Mouse (Mus musculus) midbrain, embryonic 16.5 days (tissue): ENCODE data around the gene Vwa8. TPM values are rescaled to one million over a fixed set of nuclear protein-coding genes. Genes with fewer than 3 reads are reported as not detected.

Experiments
- ATAC-seq: fragments of 200-750 bp; cut with Nextera tagmentation; 2 replicates; pipeline ENCODE4 v1.8.0; 2017; ENCODE audit warnings: moderate TSS enrichment
- H3K27ac ChIP-seq: fragments of 300-500 bp; sonication (generic); 2 replicates; pipeline ENCODE4 v1.5.1; 2014; ENCODE audit warnings: mild to moderate bottlenecking, low read length, mixed read lengths
- H3K27me3 ChIP-seq: fragments of 300-500 bp; sonication (generic); 2 replicates; pipeline ENCODE4 v1.6.1; 2014; ENCODE audit warnings: low read depth, low read length, mixed read lengths; ENCODE audit not compliant: control insufficient read depth, insufficient read depth
- H3K36me3 ChIP-seq: fragments of 300-500 bp; sonication (generic); 2 replicates; pipeline ENCODE4 v1.6.1; 2014; ENCODE audit warnings: mild to moderate bottlenecking, low read length, moderate library complexity, mixed read lengths; ENCODE audit not compliant: control insufficient read depth, insufficient read depth
- H3K4me1 ChIP-seq: fragments of 300-500 bp; sonication (generic); 2 replicates; pipeline ENCODE4 v1.6.1; 2014; ENCODE audit warnings: mild to moderate bottlenecking, low read length, mixed read lengths; ENCODE audit not compliant: control insufficient read depth, insufficient read depth
- H3K4me2 ChIP-seq: fragments of 300-500 bp; sonication (generic); 2 replicates; pipeline ENCODE4 v1.6.1; 2014; ENCODE audit warnings: mild to moderate bottlenecking, low read length, mixed read lengths
- H3K4me3 ChIP-seq: fragments of 300-500 bp; sonication (generic); 2 replicates; pipeline ENCODE4 v1.5.1; 2014; ENCODE audit warnings: low read depth, mild to moderate bottlenecking, low read length, moderate library complexity, mixed read lengths
- H3K9ac ChIP-seq: fragments of 300-500 bp; sonication (generic); 2 replicates; pipeline ENCODE4 v1.6.1; 2014; ENCODE audit warnings: low read depth, low read length, mixed read lengths
- H3K9me3 ChIP-seq: fragments of 300-500 bp; sonication (generic); replicated peaks from 2 replicates; pipeline ENCODE4 v1.6.1; 2014; ENCODE audit warnings: mild to moderate bottlenecking, low read length, mixed read lengths; ENCODE audit not compliant: control insufficient read depth, poor library complexity, severe bottlenecking
- WGBS: fragments of 180-500 bp; shearing (Covaris S2); extraction: QIAGEN DNeasy Blood & Tissue Kit; methylation state at CpG from one replicate; pipeline ENCODE4 v1.1.7; 2014; 5-methylcytosine and 5-hydroxymethylcytosine counted together
- polyA plus RNA-seq: library from polyadenylated mRNA; unstranded; fragments of >200 nt; fragmentation: Nextera tagmentation; extraction: Ambion mirVana; gene quantifications from 2 replicates; pipeline ENCODE4 v1.2.1, GENCODE M21; 2015

The Vwa8 gene
- polyA plus RNA-seq, 1 experiment from 2014 or later, result 7.3 TPM

- Histone ChIP-seq H3K4me2 (no peak overlapping the region), H3K9ac (no peak overlapping the region), H3K27me3 (no peaks in the 10 kb centered on the region), H3K9me3 (no peaks in the 10 kb centered on the region), H3K4me3 (no peak overlapping the region), H3K4me1 (no peaks in the 10 kb centered on the region), H3K27ac (no peak overlapping the region), H3K36me3 (no peaks in the 10 kb centered on the region)
- WGBS, result 82% methylated on average over 11 of the region's 11 CpGs
- no peak for ATAC-seq
These were observed 363.6 kb downstream of the Vwa8 start for GRCm38 (mm10) chr14:79212380-79212991.

GRCm38 (mm10) chr14:79214129-79214528, 365.3 kb downstream of the Vwa8 start:
- Histone ChIP-seq H3K4me1 (no peaks in the 10 kb centered on the region), H3K27me3 (no peaks in the 10 kb centered on the region), H3K36me3 (no peaks in the 10 kb centered on the region), H3K4me2 (no peak overlapping the region), H3K27ac (no peak overlapping the region), H3K4me3 (no peak overlapping the region), H3K9me3 (no peaks in the 10 kb centered on the region), H3K9ac (no peak overlapping the region)
- ATAC-seq, result no peak
- 94% methylated on average over 6 of the region's 6 CpGs for WGBS

DNA sequence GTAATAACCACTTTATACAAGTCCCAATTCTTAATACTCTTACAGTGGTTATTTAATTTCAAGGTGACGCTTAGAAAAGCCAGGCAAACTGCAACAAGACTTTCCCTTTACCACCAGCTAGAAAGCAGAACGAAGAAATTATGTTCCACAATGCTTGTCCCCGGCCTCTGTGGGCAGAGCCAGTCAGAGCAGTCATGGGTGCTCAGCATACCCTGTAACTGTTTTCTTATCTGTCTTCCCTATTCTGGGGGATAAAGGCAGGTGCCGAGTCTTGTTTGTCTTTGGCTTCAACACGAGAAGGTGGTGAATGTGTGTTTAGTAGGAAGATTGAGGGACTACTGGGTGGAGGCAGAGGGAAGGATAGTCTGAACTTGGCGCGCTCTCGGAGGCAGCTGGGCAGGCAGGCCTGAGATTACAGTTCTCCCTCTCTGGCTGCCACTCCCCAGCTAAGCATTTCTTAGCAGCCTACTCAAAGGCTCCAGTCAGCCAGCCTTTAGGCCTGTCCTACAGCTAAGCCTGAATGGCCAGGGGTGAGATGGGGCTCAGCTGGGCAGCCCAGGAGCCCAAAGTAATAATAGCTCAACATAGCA, 365.9 kb downstream of the Vwa8 start:
- Histone ChIP-seq H3K9ac (no peak overlapping the region), H3K27ac (no peak overlapping the region), H3K27me3 (no peaks in the 10 kb centered on the region), H3K4me3 (no peak overlapping the region), H3K4me1 (no peaks in the 10 kb centered on the region), H3K4me2 (no peak overlapping the region), H3K9me3 (no peaks in the 10 kb centered on the region), H3K36me3 (no peaks in the 10 kb centered on the region)
- no peak for ATAC-seq
- WGBS, result 91% methylated on average over 8 of the region's 8 CpGs

DNA sequence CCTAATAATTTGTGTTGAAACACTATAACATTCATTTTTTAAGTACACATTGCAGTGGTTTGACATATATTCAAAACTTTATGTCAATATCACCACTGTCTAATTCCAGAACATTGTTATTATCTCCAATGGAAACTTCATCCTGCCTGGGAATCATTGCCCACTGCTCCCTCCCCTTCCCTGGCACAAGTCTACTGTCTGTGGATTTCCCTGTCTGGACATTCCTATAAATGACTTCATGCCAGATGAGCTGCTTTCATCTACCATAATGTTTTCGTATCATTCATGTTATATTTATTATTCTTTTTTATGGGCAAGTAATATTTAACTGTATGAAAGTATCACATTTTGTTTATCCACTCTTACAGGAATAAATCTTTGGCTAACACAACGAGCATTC, 367.5 kb downstream of the Vwa8 start:
- no peak for ATAC-seq
- Histone ChIP-seq H3K9ac (no peak overlapping the region), H3K4me1 (no peaks in the 10 kb centered on the region), H3K9me3 (no peaks in the 10 kb centered on the region), H3K36me3 (no peaks in the 10 kb centered on the region), H3K27ac (no peak overlapping the region), H3K4me2 (no peak overlapping the region), H3K27me3 (no peaks in the 10 kb centered on the region), H3K4me3 (no peak overlapping the region)
- WGBS, result 81% methylated on average over 2 of the region's 2 CpGs

DNA sequence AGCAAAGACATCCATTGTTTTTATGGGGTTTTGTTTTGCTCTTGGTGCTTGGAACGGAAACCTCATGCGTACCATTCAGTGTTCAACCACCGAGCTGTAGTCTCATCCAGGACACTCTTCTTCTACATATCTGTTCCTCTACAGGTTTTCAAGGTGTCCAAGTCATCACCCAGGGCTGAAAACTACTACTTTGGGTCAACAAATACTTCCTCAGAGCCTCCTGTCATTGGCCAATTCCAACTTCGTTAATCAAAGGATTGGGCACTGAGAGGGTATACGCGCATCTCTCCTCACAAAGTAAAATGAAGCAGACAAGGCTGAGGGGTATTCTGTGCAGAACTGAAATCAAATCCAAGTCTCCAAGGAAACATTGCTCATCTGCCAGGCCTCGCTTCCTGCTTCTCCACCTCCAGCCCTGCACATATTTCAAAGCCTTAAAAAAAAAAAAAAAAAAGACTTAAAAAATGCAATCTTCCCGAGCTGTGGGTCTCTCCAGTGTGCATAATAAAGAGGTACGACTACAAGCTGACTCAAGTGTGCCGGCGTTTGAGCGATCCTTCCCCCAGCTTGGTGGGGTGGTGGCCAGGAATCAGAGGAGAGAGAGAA, 374.7 kb downstream of the Vwa8 start:
- Histone ChIP-seq H3K9ac (no peak overlapping the region), H3K4me3 (no peak overlapping the region), H3K9me3 (no peaks in the 10 kb centered on the region), H3K4me1 (no peaks in the 10 kb centered on the region), H3K36me3 (no peaks in the 10 kb centered on the region), H3K27me3 (no peaks in the 10 kb centered on the region), H3K4me2 (no peak overlapping the region), H3K27ac (no peak overlapping the region)
- ATAC-seq, result no peak
- 78% methylated on average over 12 of the region's 12 CpGs for WGBS

- Histone ChIP-seq H3K4me1 (no peaks in the 10 kb centered on the region), H3K4me2 (no peak overlapping the region), H3K36me3 (no peaks in the 10 kb centered on the region), H3K27ac (no peak overlapping the region), H3K9me3 (no peaks in the 10 kb centered on the region), H3K27me3 (no peaks in the 10 kb centered on the region), H3K9ac (no peak overlapping the region), H3K4me3 (no peak overlapping the region)
- ATAC-seq, result no peak
- WGBS, result 79% methylated on average over 8 of the region's 8 CpGs
These were observed 376.6 kb downstream of the Vwa8 start for GRCm38 (mm10) chr14:79225458-79225857.

DNA sequence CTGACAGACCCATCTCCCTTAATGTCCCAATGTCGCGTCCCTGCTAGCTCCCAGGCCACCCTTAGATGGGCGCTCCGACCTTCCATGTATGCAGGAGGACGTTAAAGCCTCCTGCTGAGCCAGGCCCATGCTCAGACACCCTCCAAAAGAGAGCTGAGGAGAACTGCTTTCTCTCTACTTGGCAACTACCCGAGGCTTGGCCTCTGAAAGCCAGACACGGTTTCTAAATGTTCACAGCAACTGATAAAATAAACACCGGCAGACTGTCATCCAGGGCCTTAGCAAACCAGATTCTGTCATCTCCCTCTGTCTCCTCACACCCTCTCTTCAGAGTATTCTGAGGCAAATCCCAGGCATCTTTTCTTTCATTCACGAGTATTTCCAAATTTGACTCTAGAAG, 377.2 kb downstream of the Vwa8 start:
- Histone ChIP-seq H3K27ac (no peak overlapping the region), H3K9me3 (no peaks in the 10 kb centered on the region), H3K4me3 (no peak overlapping the region), H3K9ac (no peak overlapping the region), H3K36me3 (no peaks in the 10 kb centered on the region), H3K4me1 (no peaks in the 10 kb centered on the region), H3K4me2 (no peak overlapping the region), H3K27me3 (no peaks in the 10 kb centered on the region)
- WGBS, result 85% methylated on average over 9 of the region's 9 CpGs
- no peak for ATAC-seq

- Histone ChIP-seq H3K27me3 (no peaks in the 10 kb centered on the region), H3K36me3 (no peaks in the 10 kb centered on the region), H3K9me3 (no peaks in the 10 kb centered on the region), H3K9ac (no peak overlapping the region), H3K4me1 (no peaks in the 10 kb centered on the region), H3K4me2 (no peak overlapping the region), H3K27ac (no peak overlapping the region), H3K4me3 (no peak overlapping the region)
- no peak for ATAC-seq
- WGBS, result 88% methylated on average over 6 of the region's 6 CpGs
These were observed 377.9 kb downstream of the Vwa8 start for GRCm38 (mm10) chr14:79226741-79227140.

DNA sequence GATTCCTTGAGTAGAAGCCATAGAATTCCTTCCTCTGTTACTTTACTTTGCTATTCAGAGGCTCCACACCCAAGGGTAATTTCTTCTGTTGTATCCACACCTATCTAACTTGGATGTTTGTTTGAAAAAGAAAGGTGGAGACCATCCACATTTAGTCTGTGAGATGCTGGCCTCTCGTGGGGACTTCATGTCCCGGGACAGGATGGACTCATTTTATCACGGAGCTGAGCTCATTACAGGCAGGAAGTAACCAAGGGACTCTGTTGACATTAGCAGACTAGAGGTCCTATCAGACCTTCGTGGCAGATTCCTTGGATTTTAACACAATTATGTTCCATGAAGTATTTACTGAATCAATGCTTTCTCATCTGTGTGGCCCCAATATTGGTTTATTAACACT, 379.1 kb downstream of the Vwa8 start:
- H3K9me3 ChIP-seq, result no peaks in the 10 kb centered on the region
- 86% methylated on average over 4 of the region's 4 CpGs for WGBS
- H3K36me3 ChIP-seq, result no peaks in the 10 kb centered on the region
- no peak for ATAC-seq
- H3K27me3 ChIP-seq, result no peaks in the 10 kb centered on the region
- no peak overlapping the region for H3K9ac ChIP-seq
- H3K27ac ChIP-seq, result no peak overlapping the region
- H3K4me3 ChIP-seq, result no peak overlapping the region
- H3K4me1 ChIP-seq, result no peaks in the 10 kb centered on the region
- no peak overlapping the region for H3K4me2 ChIP-seq
